Mouse (Mus musculus) T-cell, adult 2 months (primary cell): ENCODE measurements around the gene Ypel4.
A peak's percentile ranks its signal among the peaks of the same experiment; 100 is the strongest.
"Not testable (repeated sequence)": the region's sequence is repeated elsewhere in the genome, so short reads cannot be mapped to it uniquely, and the experiment has no call there.

Experiments
- DNase-seq: peaks from one replicate; pipeline ENCODE4 v3.0.0; 2022; ENCODE audit warnings: low spot score

Gene Ypel4

GRCm38 (mm10) chr2:84727172-84727858 lies 6.5 kb upstream of the Ypel4 start, which contains the start of gene Clp1:
Gene Clp1 (minus strand): TSS chr2:84727350.
- peak; percentile 93 for DNase-seq

GRCm38 (mm10) chr2:84728191-84728590 lies 5.7 kb upstream of the Ypel4 start:
- DNase-seq = not testable (repeated sequence)

GRCm38 (mm10) chr2:84731206-84731605 lies 2.7 kb upstream of the Ypel4 start:
- no peak for DNase-seq

GRCm38 (mm10) chr2:84732394-84732793 lies 1.5 kb upstream of the Ypel4 start:
- DNase-seq = no peak

- no peak for DNase-seq
Observed at GRCm38 (mm10) chr2:84734351-84734864, 550 bp downstream of the Ypel4 start.

- no peak for DNase-seq
Observed at GRCm38 (mm10) chr2:84734919-84735318, 1.1 kb downstream of the Ypel4 start.

- no peak for DNase-seq
Observed at GRCm38 (mm10) chr2:84735346-84735920, 1.6 kb downstream of the Ypel4 start.

- no peak for DNase-seq
Observed at GRCm38 (mm10) chr2:84736312-84737161, 2.7 kb downstream of the Ypel4 start.

GRCm38 (mm10) chr2:84737451-84737925 lies 3.6 kb downstream of the Ypel4 start:
- no peak for DNase-seq

GRCm38 (mm10) chr2:84738271-84738911 lies 4.5 kb downstream of the Ypel4 start:
- DNase-seq = no peak

- no peak for DNase-seq
Observed at GRCm38 (mm10) chr2:84740608-84741333, 6.9 kb downstream of the Ypel4 start.

- DNase-seq = no peak
Observed at GRCm38 (mm10) chr2:84741841-84742450, 8.1 kb downstream of the Ypel4 start.

GRCm38 (mm10) chr2:84742451-84743283 lies 8.8 kb downstream of the Ypel4 start:
- no peak for DNase-seq

- no peak for DNase-seq
Observed at GRCm38 (mm10) chr2:84743561-84743960, 9.7 kb downstream of the Ypel4 start, which contains the start of gene Gm19426. Gene Gm19426 (minus strand): TSS chr2:84743655.

GRCm38 (mm10) chr2:84744126-84744525 lies 10.3 kb downstream of the Ypel4 start:
- no peak for DNase-seq

- no peak for DNase-seq
Observed at GRCm38 (mm10) chr2:84750115-84750514, 16.3 kb downstream of the Ypel4 start.

GRCm38 (mm10) chr2:84756245-84756644 lies 22.4 kb downstream of the Ypel4 start:
- no peak for DNase-seq

GRCm38 (mm10) chr2:84757026-84757682 lies 23.3 kb downstream of the Ypel4 start:
- no peak for DNase-seq

GRCm38 (mm10) chr2:84758542-84759127 lies 24.8 kb downstream of the Ypel4 start:
- no peak for DNase-seq
